Mouse (Mus musculus): ENCODE measurements around the gene Adprh. TPM values are rescaled to one million over a fixed set of nuclear protein-coding genes. Genes with fewer than 3 reads are reported as not detected.
"Not testable (repeated sequence)": the region's sequence is repeated elsewhere in the genome, so short reads cannot be mapped to it uniquely, and the experiment has no call there.

Gene Adprh
- polyA plus RNA-seq, 1 experiment from 2014 or later: 90.8 TPM

- H3K36me3 ChIP-seq (ENCODE audit: control insufficient read depth, insufficient read depth, low read length); H3K4me1 ChIP-seq (replicated peaks; ENCODE audit: control insufficient read depth, insufficient read depth, low read length); H3K9me3 ChIP-seq (ENCODE audit: control insufficient read depth, low read length); H3K27me3 ChIP-seq (replicated peaks; ENCODE audit: control insufficient read depth, insufficient read depth, low read length); ATAC-seq (replicated peaks; ENCODE audit: low FRiP score, low TSS enrichment, low read depth); H3K27ac ChIP-seq (ENCODE audit: low read depth); DNase-seq (ENCODE audit: low spot score): not testable (repeated sequence)
- 31% methylated on average over 14 of the region's 14 CpGs for WGBS
- Histone ChIP-seq H3K4me3 (ENCODE audit: low read depth, low read length) (peak overlapping the region; percentile 39), H3K9ac (ENCODE audit: low read length) (peak overlapping the region; percentile 38; the same call in 1 of the 2 replicates), H3K4me2 (ENCODE audit: low read length) (peak overlapping the region; percentile 63)
Observed at GRCm38 (mm10) chr16:38477241-38477608, 24.7 kb upstream of the Adprh start.

DNA sequence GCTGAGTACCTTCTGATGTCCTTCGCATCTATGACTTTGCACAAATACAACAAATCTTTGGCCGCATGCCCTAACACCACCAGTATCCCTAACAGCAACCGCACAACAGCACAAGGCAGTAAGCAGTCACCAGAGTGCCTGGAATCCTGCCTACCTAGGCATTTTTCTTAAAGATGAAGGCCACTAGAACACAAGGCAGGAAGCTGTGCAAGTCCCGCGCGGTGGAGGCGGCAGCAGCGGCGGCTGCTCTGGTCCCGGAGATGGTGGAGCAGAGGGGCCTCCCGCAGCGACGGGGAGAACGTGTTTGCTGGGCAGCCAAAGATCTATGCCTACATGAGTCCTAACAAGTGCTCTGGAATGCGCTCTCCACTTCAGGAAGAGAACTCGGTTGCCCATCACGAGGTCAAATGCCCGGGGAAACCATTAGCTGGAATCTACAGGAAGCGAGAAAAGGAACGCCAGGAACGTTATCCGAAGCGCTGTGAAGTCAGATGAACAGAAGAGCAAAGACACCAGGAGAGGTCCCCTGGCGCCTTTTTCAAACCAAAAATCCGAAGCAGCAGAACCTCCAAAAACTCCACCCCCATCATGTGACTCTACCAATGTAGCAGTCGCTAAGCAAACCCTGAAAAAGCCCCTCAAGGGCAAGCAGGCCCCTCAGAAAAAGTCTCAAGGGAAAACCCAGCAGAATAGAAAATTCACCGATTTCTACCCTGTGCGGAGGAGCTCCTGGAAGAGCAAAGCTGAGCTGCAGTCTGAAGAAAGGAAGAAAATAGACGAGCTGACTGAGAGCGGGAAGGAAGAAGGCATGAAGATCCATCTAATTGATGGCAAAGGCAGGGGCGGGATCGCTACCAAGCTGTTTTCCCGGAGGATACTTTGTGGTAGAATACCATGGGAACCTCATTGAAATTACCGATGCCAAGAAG is 24.1 kb upstream of the Adprh start:
- Histone ChIP-seq H3K9ac (ENCODE audit: low read length) (peak overlapping the region; percentile 38; the same call in 1 of the 2 replicates), H3K27ac (ENCODE audit: low read depth) (no peak overlapping the region)
- WGBS: 10% methylated on average over 34 of the region's 34 CpGs

GRCm38 (mm10) chr16:38475681-38476311 is 23.3 kb upstream of the Adprh start:
- Histone ChIP-seq H3K27me3 (replicated peaks; ENCODE audit: control insufficient read depth, insufficient read depth, low read length) (no peaks in the 10 kb centered on the region), H3K9me3 (ENCODE audit: control insufficient read depth, low read length) (no peaks in the 10 kb centered on the region), H3K9ac (ENCODE audit: low read length) (no peak overlapping the region), H3K4me2 (ENCODE audit: low read length) (peak overlapping the region; percentile 63), H3K36me3 (ENCODE audit: control insufficient read depth, insufficient read depth, low read length) (no peaks in the 10 kb centered on the region), H3K4me3 (ENCODE audit: low read depth, low read length) (peak overlapping the region; percentile 39; the same call in 1 of the 2 replicates), H3K4me1 (replicated peaks; ENCODE audit: control insufficient read depth, insufficient read depth, low read length) (peaks cover 6% of the 10 kb centered on the region; the same call in 1 of the 2 replicates), H3K27ac (ENCODE audit: low read depth) (no peak overlapping the region)
- 48% methylated on average over 4 of the region's 4 CpGs for WGBS
- no peak for DNase-seq (ENCODE audit: low spot score)
- no peak for ATAC-seq (replicated peaks; ENCODE audit: low FRiP score, low TSS enrichment, low read depth)

More for the DNA sequence above, 24.1 kb upstream of the Adprh start:
- DNase-seq (ENCODE audit: low spot score) (peak; percentile 75), ATAC-seq (replicated peaks; ENCODE audit: low FRiP score, low TSS enrichment, low read depth) (no peak)
- Histone ChIP-seq H3K9me3 (ENCODE audit: control insufficient read depth, low read length) (no peaks in the 10 kb centered on the region), H3K4me3 (ENCODE audit: low read depth, low read length) (peak overlapping the region; percentile 39), H3K36me3 (ENCODE audit: control insufficient read depth, insufficient read depth, low read length) (no peaks in the 10 kb centered on the region), H3K4me2 (ENCODE audit: low read length) (peak overlapping the region; percentile 63), H3K27me3 (replicated peaks; ENCODE audit: control insufficient read depth, insufficient read depth, low read length) (no peaks in the 10 kb centered on the region), H3K4me1 (replicated peaks; ENCODE audit: control insufficient read depth, insufficient read depth, low read length) (peaks cover 6% of the 10 kb centered on the region; the same call in 1 of the 2 replicates)

GRCm38 (mm10) chr16:38474677-38475286 is 22.3 kb upstream of the Adprh start:
- no peak overlapping the region for H3K27ac ChIP-seq (ENCODE audit: low read depth)
- no peak overlapping the region for H3K4me3 ChIP-seq (ENCODE audit: low read depth, low read length)

GRCm38 (mm10) chr16:38473661-38474060 is 21.2 kb upstream of the Adprh start:
- no peaks in the 10 kb centered on the region for H3K27me3 ChIP-seq (replicated peaks; ENCODE audit: control insufficient read depth, insufficient read depth, low read length)
- ATAC-seq (replicated peaks; ENCODE audit: low FRiP score, low TSS enrichment, low read depth): no peak
- no peak overlapping the region for H3K27ac ChIP-seq (ENCODE audit: low read depth)
- no peak overlapping the region for H3K4me2 ChIP-seq (ENCODE audit: low read length)
- WGBS: 89% methylated on average over 5 of the region's 5 CpGs
- no peak for DNase-seq (ENCODE audit: low spot score)
- no peak overlapping the region for H3K4me3 ChIP-seq (ENCODE audit: low read depth, low read length)
- no peak overlapping the region for H3K9ac ChIP-seq (ENCODE audit: low read length)
- H3K36me3 ChIP-seq (ENCODE audit: control insufficient read depth, insufficient read depth, low read length): no peaks in the 10 kb centered on the region
- H3K9me3 ChIP-seq (ENCODE audit: control insufficient read depth, low read length): no peaks in the 10 kb centered on the region
- H3K4me1 ChIP-seq (replicated peaks; ENCODE audit: control insufficient read depth, insufficient read depth, low read length): peaks cover 6% of the 10 kb centered on the region; the same call in 1 of the 2 replicates

More at GRCm38 (mm10) chr16:38474677-38475286, 22.3 kb upstream of the Adprh start:
- no peaks in the 10 kb centered on the region for H3K36me3 ChIP-seq (ENCODE audit: control insufficient read depth, insufficient read depth, low read length)
- no peaks in the 10 kb centered on the region for H3K27me3 ChIP-seq (replicated peaks; ENCODE audit: control insufficient read depth, insufficient read depth, low read length)
- 92% methylated on average over 9 of the region's 9 CpGs for WGBS
- H3K4me1 ChIP-seq (replicated peaks; ENCODE audit: control insufficient read depth, insufficient read depth, low read length): peaks cover 6% of the 10 kb centered on the region; the same call in 1 of the 2 replicates
- ATAC-seq (replicated peaks; ENCODE audit: low FRiP score, low TSS enrichment, low read depth) (no peak), DNase-seq (ENCODE audit: low spot score) (no peak)
- no peak overlapping the region for H3K4me2 ChIP-seq (ENCODE audit: low read length)
- H3K9me3 ChIP-seq (ENCODE audit: control insufficient read depth, low read length): no peaks in the 10 kb centered on the region
- H3K9ac ChIP-seq (ENCODE audit: low read length): no peak overlapping the region

DNA sequence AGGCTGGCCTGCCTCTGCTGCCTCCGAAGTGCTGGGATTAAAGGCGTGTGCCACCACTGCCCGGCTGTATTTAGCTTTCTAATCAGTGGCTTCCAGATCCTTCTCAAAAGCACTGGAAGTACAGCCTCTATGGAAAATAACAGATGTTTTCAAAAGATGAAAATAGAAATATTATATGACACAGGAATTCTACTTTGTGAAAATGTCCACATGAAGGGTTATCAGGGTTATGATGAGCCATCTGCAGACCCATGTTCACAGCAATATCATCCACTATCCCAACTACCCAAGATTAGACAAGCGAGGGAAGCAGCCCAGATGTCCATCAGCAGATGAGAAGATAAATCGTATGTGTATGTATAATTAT is 20.0 kb upstream of the Adprh start:
- ATAC-seq (replicated peaks; ENCODE audit: low FRiP score, low TSS enrichment, low read depth) (no peak), DNase-seq (ENCODE audit: low spot score) (no peak)
- H3K4me3 ChIP-seq (ENCODE audit: low read depth, low read length): no peak overlapping the region
- H3K9me3 ChIP-seq (ENCODE audit: control insufficient read depth, low read length): no peaks in the 10 kb centered on the region
- H3K4me2 ChIP-seq (ENCODE audit: low read length): no peak overlapping the region
- no peaks in the 10 kb centered on the region for H3K36me3 ChIP-seq (ENCODE audit: control insufficient read depth, insufficient read depth, low read length)
- peaks cover 6% of the 10 kb centered on the region; the same call in 1 of the 2 replicates for H3K4me1 ChIP-seq (replicated peaks; ENCODE audit: control insufficient read depth, insufficient read depth, low read length)
- no peaks in the 10 kb centered on the region for H3K27me3 ChIP-seq (replicated peaks; ENCODE audit: control insufficient read depth, insufficient read depth, low read length)
- no peak overlapping the region for H3K27ac ChIP-seq (ENCODE audit: low read depth)
- WGBS: 90% methylated on average over 5 of the region's 5 CpGs
- no peak overlapping the region for H3K9ac ChIP-seq (ENCODE audit: low read length)

DNA sequence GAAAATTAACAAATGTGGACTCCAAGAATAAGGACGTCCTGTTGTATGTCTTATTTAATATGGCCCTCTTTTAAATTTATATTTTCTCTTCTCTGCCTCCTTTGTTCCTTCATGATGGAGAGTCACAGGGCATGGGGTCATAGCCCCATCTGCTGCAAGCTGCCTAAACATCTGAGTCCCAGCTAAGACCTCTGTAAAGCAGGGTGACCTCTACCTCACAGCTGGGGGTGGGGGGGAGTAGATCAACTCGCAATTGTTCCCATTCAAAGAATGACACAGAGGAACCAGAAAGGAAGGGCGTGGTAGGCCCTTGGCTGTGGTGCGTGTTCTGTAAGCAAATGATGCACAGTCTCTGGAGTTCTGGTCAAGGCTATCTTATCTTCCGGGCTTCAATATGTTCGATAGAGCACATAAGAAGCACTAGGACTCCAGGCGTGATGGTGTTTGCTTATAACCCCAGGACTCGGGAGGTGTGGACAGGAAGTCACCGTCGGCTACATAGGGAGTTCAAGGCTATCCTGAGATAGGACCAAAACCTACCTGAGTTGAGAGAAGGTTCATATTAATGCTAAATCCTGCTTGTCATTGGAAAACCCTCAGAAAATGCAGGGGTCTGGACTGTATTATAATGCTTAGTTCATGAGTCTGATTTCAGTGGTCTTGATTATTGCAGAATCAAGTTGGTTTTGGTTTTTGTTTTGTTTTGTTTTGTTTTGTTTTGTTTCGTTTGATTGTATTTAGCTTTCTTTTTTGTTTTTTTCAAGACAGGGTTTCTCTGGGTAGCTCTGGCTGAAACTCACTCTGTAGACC is 19.4 kb upstream of the Adprh start:
- 77% methylated on average over 11 of the region's 11 CpGs for WGBS
- H3K27ac ChIP-seq (ENCODE audit: low read depth): no peak overlapping the region
- H3K4me2 ChIP-seq (ENCODE audit: low read length): no peak overlapping the region
- DNase-seq (ENCODE audit: low spot score) (no peak), ATAC-seq (replicated peaks; ENCODE audit: low FRiP score, low TSS enrichment, low read depth) (no peak)
- H3K36me3 ChIP-seq (ENCODE audit: control insufficient read depth, insufficient read depth, low read length): no peaks in the 10 kb centered on the region
- no peaks in the 10 kb centered on the region for H3K9me3 ChIP-seq (ENCODE audit: control insufficient read depth, low read length)
- no peak overlapping the region for H3K4me3 ChIP-seq (ENCODE audit: low read depth, low read length)
- H3K4me1 ChIP-seq (replicated peaks; ENCODE audit: control insufficient read depth, insufficient read depth, low read length): peaks cover 2% of the 10 kb centered on the region; the same call in 1 of the 2 replicates
- H3K9ac ChIP-seq (ENCODE audit: low read length): no peak overlapping the region
- no peaks in the 10 kb centered on the region for H3K27me3 ChIP-seq (replicated peaks; ENCODE audit: control insufficient read depth, insufficient read depth, low read length)

- H3K36me3 ChIP-seq (ENCODE audit: control insufficient read depth, insufficient read depth, low read length): no peaks in the 10 kb centered on the region
- WGBS: 78% methylated on average over 8 of the region's 8 CpGs
- H3K27me3 ChIP-seq (replicated peaks; ENCODE audit: control insufficient read depth, insufficient read depth, low read length): no peaks in the 10 kb centered on the region
- H3K27ac ChIP-seq (ENCODE audit: low read depth): no peak overlapping the region
- DNase-seq (ENCODE audit: low spot score): no peak
- no peak overlapping the region for H3K9ac ChIP-seq (ENCODE audit: low read length)
- no peak overlapping the region for H3K4me3 ChIP-seq (ENCODE audit: low read depth, low read length)
- no peaks in the 10 kb centered on the region for H3K4me1 ChIP-seq (replicated peaks; ENCODE audit: control insufficient read depth, insufficient read depth, low read length)
- no peak for ATAC-seq (replicated peaks; ENCODE audit: low FRiP score, low TSS enrichment, low read depth)
- no peaks in the 10 kb centered on the region for H3K9me3 ChIP-seq (ENCODE audit: control insufficient read depth, low read length)
- no peak overlapping the region for H3K4me2 ChIP-seq (ENCODE audit: low read length)
Observed at GRCm38 (mm10) chr16:38469437-38469836, 16.9 kb upstream of the Adprh start.
